Mouse (Mus musculus): Measurements from ENCODE around the gene 9530068E07Rik. TPM values are rescaled to one million over a fixed set of nuclear protein-coding genes. Genes with fewer than 3 reads are reported as not detected.

Gene 9530068E07Rik
- total and polyA plus RNA-seq, 3 experiments = 102 to 153 (median 128) TPM

- no peak overlapping the region for H3K4me3 ChIP-seq (replicated peaks in 1 of 3; ENCODE audit: low read depth in 2 of 3, low read length in 2 of 3, poor library complexity in 1 of 3)
- H3K9me3 ChIP-seq (replicated peaks; ENCODE audit: low read length) = no peaks in the 10 kb centered on the region
- H3K36me3 ChIP-seq (replicated peaks in 1 of 2; ENCODE audit: control insufficient read depth in 1 of 2, insufficient read depth in 1 of 2, low read length in 1 of 2) = peaks cover 12 to 72% of the 10 kb centered on the region in 2 experiments
- H3K79me2 ChIP-seq (replicated peaks; ENCODE audit: control insufficient read depth, extremely low read depth, insufficient read depth, poor library complexity, severe bottlenecking) = peaks cover 39% of the 10 kb centered on the region
- dilution Hi-C loops (cut with MboI; ENCODE audit: extremely low pct_ligation_motif_present, extremely low pct_unique_long_range_greater_than_20kb, low sequenced_read_pairs) = no loop called here
- no peaks in the 10 kb centered on the region for H3K27me3 ChIP-seq (replicated peaks)
- H3K4me1 ChIP-seq (ENCODE audit: control insufficient read depth in 1 of 2, insufficient read depth in 2 of 2) = peaks cover 5 to 27% of the 10 kb centered on the region in 2 experiments
- in situ Hi-C loops (cut with MboI; ENCODE audit: low pct_ligation_motif_present, low pct_unique_long_range_greater_than_20kb, low sequenced_read_pairs) = no loop called here
- H3K9ac ChIP-seq (ENCODE audit: insufficient read depth, low read depth) = no peak overlapping the region
- no peak for DNase-seq (ENCODE audit: extremely low read depth)
- no peak overlapping the region for H3K27ac ChIP-seq (ENCODE audit: insufficient read depth, low read depth)
- H3K4me2 ChIP-seq (ENCODE audit: insufficient read depth, low read depth, poor library complexity, severe bottlenecking) = no peak overlapping the region
- TF ChIP-seq RCOR1 (conservative IDR thresholded peaks at IDR 0.05; ENCODE audit: low read depth, low read length) = no peak
- TF ChIP-seq UBTF (IDR thresholded peaks at IDR 0.05; ENCODE audit: low read depth, low read length) = no peak
- TF ChIP-seq JUND (conservative IDR thresholded peaks at IDR 0.05; ENCODE audit: low read depth, low read length) = no peak
- TF ChIP-seq HCFC1 (IDR thresholded peaks at IDR 0.05; ENCODE audit: low read depth, low read length) = no peak
- TF ChIP-seq CHD2 (IDR thresholded peaks at IDR 0.05; ENCODE audit: low read length) = no peak
- TF ChIP-seq POLR2AphosphoS2 (IDR thresholded peaks at IDR 0.05; ENCODE audit: low read depth, low read length) = no peak
- TF ChIP-seq NRF1 (IDR thresholded peaks at IDR 0.05; ENCODE audit: low read depth, low read length) = no peak
- no peak for TF ChIP-seq ZC3H11A (IDR thresholded peaks at IDR 0.05; ENCODE audit: low read depth, low read length)
- no peak for TF ChIP-seq USF1 (IDR thresholded peaks at IDR 0.05; ENCODE audit: low read depth, low read length)
- TF ChIP-seq BHLHE40 (IDR thresholded peaks at IDR 0.05; ENCODE audit: low read depth, low read length) = no peak
- no peak for TF ChIP-seq GABPA (IDR thresholded peaks at IDR 0.05; ENCODE audit: insufficient replicate concordance, low read depth, low read length)
- no peak for TF ChIP-seq CHD1 (IDR thresholded peaks at IDR 0.05; ENCODE audit: low read depth, low read length)
- TF ChIP-seq CTCF (conservative IDR thresholded peaks at IDR 0.05 in 1 of 2, IDR thresholded peaks at IDR 0.05 in 1 of 2; ENCODE audit: low read depth in 2 of 2, low read length in 2 of 2) = no peak
- TF ChIP-seq SMC3 (IDR thresholded peaks at IDR 0.05; ENCODE audit: low read depth, low read length) = no peak
- TF ChIP-seq KAT2A (IDR thresholded peaks at IDR 0.05; ENCODE audit: insufficient replicate concordance, low read length) = no peak
Observed at GRCm38 (mm10) chr11:52373841-52374240, 22.4 kb upstream of the 9530068E07Rik start.

DNA sequence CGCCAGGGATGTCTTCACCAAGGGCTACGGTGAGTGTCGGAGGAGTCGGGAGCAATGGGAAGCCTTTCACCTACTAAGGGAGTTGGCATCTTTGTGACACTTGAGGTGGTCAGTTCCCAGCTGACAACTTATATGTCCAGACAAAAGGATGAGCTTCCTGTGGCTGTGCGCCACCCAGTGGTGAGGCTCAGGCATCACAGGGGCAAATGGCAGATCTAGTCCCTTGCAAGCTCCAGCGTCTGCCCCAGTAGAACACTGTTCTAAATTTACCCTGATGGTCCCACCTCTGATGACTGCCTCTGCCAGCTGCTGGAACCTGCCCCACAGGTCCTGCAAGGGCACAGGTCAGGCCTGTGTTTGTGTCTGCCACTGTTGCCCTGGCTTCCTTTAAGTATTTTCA, 21.9 kb upstream of the 9530068E07Rik start:
- DNase-seq (ENCODE audit: extremely low read depth) = peak; percentile 49
- Histone ChIP-seq H3K27ac (ENCODE audit: insufficient read depth, low read depth) (no peak overlapping the region), H3K9ac (ENCODE audit: insufficient read depth, low read depth) (no peak overlapping the region), H3K36me3 (replicated peaks in 1 of 2; ENCODE audit: control insufficient read depth in 1 of 2, insufficient read depth in 1 of 2, low read length in 1 of 2) (peaks cover 16 to 72% of the 10 kb centered on the region in 2 experiments), H3K79me2 (replicated peaks; ENCODE audit: control insufficient read depth, extremely low read depth, insufficient read depth, poor library complexity, severe bottlenecking) (peaks cover 34% of the 10 kb centered on the region), H3K4me1 (ENCODE audit: control insufficient read depth in 1 of 2, insufficient read depth in 2 of 2) (peaks cover 1 to 22% of the 10 kb centered on the region in 2 experiments), H3K9me3 (replicated peaks; ENCODE audit: low read length) (no peaks in the 10 kb centered on the region), H3K27me3 (replicated peaks) (no peaks in the 10 kb centered on the region), H3K4me2 (ENCODE audit: insufficient read depth, low read depth, poor library complexity, severe bottlenecking) (no peak overlapping the region), H3K4me3 (replicated peaks in 1 of 3; ENCODE audit: low read depth in 2 of 3, low read length in 2 of 3, poor library complexity in 1 of 3) (no peak overlapping the region)
- TF ChIP-seq TCF12 (IDR thresholded peaks at IDR 0.05; ENCODE audit: low read depth, low read length) (no peak), CTCF (conservative IDR thresholded peaks at IDR 0.05 in 1 of 2, IDR thresholded peaks at IDR 0.05 in 1 of 2; ENCODE audit: low read depth in 2 of 2, low read length in 2 of 2) (peak; percentile 87 to 94), ETS1 (conservative IDR thresholded peaks at IDR 0.05; ENCODE audit: low read depth, low read length) (no peak), UBTF (IDR thresholded peaks at IDR 0.05; ENCODE audit: low read depth, low read length) (no peak), RAD21 (IDR thresholded peaks at IDR 0.05; ENCODE audit: low read depth, low read length) (peak; percentile 63), PAX5 (IDR thresholded peaks at IDR 0.05; ENCODE audit: low read length) (no peak), POLR2A (IDR thresholded peaks at IDR 0.05; ENCODE audit: low read depth, low read length) (no peak), JUND (conservative IDR thresholded peaks at IDR 0.05; ENCODE audit: low read depth, low read length) (no peak), SMC3 (IDR thresholded peaks at IDR 0.05; ENCODE audit: low read depth, low read length) (peak; percentile 74)
- in situ Hi-C loops (cut with MboI; ENCODE audit: low pct_ligation_motif_present, low pct_unique_long_range_greater_than_20kb, low sequenced_read_pairs) = no loop called here
- dilution Hi-C loops (cut with MboI; ENCODE audit: extremely low pct_ligation_motif_present, extremely low pct_unique_long_range_greater_than_20kb, low sequenced_read_pairs) = no loop called here
